Mouse (Mus musculus) retina, adult 2 months (tissue): ENCODE measurements around the gene Mrpl44.

ENCODE experiments used
- DNase-seq: peaks from one replicate; pipeline ENCODE4 v3.0.0-alpha.2; 2012; ENCODE audit warnings: low read depth, low spot score

The Mrpl44 gene

DNA sequence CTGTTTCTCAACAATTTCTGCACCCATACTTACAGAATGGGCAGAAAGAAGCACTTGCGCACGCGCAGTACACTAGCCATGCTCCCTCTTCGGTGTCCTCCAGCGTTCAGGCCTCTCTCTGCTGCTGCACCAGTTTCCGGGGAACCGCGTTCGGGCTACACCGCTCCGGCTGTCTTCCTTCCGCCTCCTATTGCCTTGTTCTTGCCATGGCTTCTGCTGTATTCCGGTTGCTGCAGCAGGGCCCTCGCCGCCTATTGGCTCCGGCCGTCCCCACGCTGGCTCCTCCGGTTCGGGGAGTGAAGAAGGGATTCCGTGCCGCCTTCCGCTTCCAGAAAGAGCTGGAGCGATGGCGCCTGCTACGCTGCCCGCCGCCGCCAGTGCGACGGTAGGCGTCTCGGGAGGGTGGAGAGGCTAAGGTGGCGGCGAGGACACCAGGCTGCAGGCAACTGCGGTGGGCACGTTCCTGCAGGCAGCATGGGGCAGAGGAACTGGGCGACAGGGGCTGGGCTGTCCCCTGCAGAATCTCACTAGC lies at the start of gene Mrpl44, which contains the start of gene Wdfy1:
Gene Mrpl44, plus strand, starts transcription at position 92 of the 532 bp plus-strand sequence.
Gene Wdfy1, minus strand, starts transcription at position 217 of the 532 bp plus-strand sequence.
- DNase-seq = peak; percentile 93

DNA sequence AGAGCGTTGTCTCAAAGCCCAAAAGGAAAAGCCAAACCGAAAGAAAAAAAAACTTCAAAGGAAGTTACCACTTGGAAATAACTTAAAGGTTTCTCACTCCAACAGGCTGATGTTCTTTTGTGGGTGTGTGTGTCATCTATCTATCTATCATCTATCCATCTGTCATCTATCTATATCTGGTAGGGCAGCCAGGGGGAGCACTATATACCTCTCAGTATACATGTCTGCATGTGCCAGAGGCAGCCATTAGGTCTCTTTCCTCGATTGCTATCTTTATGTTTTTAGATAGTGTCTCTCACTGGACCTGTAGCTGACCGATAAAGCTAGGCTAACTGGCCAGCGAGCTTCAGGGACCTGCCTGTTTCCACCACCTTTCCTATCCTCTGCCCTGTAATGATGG lies 41.0 kb upstream of the Mrpl44 start:
- no peak for DNase-seq

DNA sequence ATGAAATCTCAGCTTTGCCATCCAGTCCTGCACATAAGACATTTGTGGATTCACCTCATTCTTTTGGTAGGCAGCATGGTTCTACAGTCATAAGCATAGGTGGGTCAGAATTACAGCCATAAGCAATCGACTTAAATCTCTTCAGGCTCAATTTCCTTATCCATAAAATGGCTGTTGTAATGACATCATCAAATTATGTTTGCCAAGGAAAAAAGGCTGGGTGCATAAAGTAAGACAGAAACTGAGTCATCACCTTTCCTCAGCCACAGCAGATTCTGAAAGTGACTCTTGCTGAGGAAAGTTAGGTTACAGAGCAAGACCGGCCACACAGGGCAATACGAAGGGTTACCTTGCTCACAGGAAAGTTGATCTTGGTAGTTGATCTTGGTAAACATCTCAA lies 39.4 kb upstream of the Mrpl44 start:
- no peak for DNase-seq

DNA sequence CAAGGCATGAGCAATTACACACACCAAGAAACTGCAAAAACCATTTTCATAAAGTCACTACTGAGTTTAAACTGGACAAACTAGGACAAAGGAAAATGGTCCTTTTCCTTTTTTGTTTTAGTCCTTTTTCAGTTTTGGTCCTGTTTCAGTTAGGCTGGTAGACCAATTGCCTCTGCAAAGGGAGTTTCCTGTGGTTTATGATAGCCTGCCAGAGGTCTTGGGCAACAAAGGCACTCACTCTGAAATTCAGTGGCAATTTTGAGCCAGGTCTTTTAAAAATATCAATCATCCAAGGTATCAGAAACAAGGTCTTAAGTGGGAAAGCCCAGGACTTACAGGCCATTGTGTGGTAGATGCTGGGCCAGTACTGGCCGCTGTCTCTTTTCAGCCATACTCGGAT lies 36.1 kb upstream of the Mrpl44 start:
- no peak for DNase-seq

GRCm38 (mm10) chr1:79741002-79741401 lies 34.8 kb upstream of the Mrpl44 start:
- no peak for DNase-seq

GRCm38 (mm10) chr1:79742949-79743348 lies 32.9 kb upstream of the Mrpl44 start:
- no peak for DNase-seq

DNA sequence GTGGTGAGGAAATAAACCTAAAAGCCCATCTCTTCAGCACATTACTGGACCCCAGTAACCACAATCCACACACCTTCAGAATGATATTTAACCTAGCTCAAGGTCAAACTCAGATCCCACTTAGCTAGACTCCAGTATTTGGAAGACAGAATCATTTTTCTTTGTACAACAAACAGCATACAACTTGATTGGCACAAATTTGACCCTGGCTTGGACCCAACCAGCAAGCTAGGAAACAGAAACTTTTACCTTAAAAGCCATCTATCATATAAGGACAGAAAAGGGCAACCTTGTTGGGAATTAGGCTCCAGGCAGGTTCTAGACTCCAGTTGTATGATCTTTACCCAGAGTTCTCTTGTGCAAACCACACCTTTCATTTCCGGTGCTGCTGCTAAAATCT lies 32.4 kb upstream of the Mrpl44 start:
- DNase-seq = no peak

DNA sequence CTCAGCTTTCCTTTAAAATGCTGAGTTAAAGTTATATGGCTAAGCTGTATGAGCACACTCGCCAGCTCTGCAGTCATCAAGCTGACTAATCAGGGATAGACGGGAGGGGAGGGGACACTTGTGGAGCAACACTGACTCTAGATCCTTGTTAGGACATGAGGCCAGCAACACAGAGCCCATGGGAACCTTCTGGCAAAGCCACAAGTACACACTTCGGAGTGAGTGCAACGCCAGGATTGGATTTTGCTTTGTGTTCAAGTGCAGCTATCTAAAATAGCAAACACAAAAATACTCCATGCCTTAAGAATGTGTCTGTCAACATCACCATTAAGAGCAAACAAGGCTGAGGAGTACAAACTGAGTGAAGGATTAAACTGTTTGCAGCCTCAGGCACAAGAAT lies 29.8 kb upstream of the Mrpl44 start:
- DNase-seq = no peak

DNA sequence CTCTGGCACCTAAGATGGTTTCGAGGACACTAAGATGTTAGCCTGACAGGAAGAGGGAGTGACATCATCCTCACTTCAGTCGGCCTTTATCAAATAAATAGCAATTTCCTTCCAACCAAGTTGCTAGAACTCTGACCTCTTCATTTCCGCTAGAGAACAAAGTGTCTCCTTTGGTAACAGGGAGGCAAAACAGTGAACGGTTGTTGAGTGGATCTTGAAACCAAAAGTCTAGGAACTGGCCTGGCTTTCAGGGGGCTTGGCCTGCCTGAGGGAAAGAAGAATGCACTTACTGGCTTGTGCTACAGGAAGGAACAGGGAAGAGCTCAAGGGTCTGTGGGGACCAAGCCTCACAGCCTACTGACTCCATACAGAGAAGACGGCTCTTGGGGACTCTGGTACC lies 24.6 kb upstream of the Mrpl44 start:
- DNase-seq = no peak

DNA sequence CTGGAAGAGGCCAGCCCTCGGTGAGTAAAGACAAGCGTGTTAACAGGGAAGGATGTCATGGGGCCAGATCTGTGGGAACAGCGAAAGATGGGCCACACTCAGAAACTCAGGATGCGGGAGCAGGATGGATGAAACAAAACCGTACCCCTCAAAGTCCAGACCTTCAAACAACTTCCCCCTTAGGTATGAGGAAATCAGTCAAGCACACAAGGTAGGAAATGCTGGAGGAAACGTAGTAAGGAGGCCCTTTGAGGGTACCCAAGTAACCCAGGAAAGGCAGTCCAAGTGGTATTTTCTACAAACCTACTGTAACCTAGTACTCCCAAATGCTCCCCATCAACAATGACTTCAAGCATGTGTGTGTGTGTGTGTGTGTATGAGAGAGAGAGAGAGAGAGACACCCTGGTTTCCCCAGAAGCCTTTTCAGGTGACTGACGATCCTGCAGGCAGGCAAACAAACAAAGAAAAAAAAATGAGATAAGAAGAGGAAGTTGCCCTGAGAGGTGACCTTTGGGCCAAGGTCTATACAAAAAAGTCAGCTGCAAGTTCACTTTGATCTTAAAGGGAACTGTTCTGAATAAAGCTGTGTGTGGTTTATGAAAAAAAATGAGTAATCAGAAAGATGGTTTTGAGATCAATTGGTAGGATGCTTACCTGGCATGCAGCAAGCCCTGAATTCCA lies 23.7 kb upstream of the Mrpl44 start:
- no peak for DNase-seq

GRCm38 (mm10) chr1:79752714-79753340 lies 23.0 kb upstream of the Mrpl44 start:
- no peak for DNase-seq

GRCm38 (mm10) chr1:79753456-79753855 lies 22.4 kb upstream of the Mrpl44 start:
- DNase-seq = no peak

DNA sequence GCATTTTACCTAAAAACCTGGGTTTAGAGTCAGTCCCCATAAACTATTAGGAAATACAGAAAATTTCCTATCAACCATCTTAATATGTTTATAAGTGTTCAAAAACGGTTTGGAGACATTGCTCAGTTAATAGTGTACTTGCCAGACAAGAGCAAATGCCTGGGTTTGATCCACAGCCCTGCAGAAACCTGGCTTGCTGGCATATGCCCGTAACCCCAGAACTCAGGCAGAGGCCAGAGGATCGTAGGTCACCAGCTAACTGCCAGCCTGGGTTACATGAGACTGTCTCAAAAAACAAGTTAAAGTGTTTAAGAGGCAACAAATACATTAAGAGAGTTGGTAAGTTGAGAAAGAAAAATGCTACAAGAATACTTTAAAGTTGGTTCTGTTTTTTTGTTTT lies 20.9 kb upstream of the Mrpl44 start:
- no peak for DNase-seq

DNA sequence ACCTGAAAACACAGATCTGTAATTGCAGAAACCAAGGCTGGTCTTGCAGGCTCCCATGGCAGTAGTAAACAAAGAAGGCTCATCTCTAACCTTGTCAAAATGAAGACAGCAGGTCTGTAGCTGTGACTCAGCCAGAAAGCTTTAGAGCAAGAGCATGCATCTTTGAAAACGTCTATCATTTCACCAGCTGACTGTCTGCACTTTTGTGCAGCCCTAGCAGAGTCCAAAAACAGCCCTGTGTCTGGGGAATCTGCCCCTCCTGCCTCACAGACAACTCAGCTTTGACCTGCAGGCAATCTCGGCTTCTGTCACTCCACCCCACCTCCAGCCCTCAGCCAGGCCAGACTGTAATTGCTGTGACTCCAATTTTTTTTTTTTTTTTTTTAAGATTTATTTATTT lies 20.4 kb upstream of the Mrpl44 start:
- no peak for DNase-seq

- DNase-seq = no peak
Observed at GRCm38 (mm10) chr1:79756417-79756816, 19.4 kb upstream of the Mrpl44 start.

- DNase-seq = no peak
Observed at GRCm38 (mm10) chr1:79757161-79757560, 18.7 kb upstream of the Mrpl44 start.

DNA sequence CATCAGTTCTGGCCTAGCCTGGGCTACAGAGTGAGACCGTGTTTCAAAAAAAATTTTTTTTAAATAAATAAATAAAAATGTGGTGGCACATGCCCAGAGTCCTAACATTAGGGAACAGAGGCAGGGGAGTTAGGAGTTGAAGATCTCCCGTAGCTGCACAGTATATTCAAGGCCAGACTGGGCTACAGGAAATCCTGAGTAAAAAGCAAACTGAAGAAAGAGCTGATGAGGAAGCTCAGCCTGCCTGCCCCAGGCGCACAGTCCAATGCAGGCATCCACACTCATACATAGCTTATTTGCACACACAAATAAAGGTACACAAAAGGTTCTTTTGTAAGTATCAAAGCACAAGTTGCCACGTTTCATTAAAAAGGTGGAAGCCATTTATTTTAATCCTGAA lies 18.2 kb upstream of the Mrpl44 start:
- no peak for DNase-seq

GRCm38 (mm10) chr1:79759006-79759405 lies 16.8 kb upstream of the Mrpl44 start:
- DNase-seq = no peak

GRCm38 (mm10) chr1:79759436-79759972 lies 16.3 kb upstream of the Mrpl44 start:
- no peak for DNase-seq

DNA sequence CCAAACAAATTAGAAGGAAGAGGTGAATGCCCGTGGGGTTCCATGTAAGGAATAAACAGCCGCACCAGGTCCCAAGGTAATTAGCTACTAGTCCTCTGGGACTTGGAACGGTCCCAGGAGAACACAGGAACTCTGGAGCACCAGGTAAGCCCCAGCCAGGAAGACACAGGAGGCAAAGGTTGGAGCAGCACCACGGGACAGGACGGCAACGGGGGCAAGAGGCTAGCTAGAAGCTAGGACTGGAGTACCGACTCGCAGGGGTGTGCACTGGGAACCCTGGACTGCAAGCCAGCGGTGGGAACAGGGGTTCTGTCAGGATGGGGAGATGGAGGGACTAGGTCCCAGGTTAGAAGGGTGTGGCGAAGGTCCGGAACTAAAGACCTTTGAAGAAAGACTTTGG lies 15.2 kb upstream of the Mrpl44 start:
- DNase-seq = no peak

DNA sequence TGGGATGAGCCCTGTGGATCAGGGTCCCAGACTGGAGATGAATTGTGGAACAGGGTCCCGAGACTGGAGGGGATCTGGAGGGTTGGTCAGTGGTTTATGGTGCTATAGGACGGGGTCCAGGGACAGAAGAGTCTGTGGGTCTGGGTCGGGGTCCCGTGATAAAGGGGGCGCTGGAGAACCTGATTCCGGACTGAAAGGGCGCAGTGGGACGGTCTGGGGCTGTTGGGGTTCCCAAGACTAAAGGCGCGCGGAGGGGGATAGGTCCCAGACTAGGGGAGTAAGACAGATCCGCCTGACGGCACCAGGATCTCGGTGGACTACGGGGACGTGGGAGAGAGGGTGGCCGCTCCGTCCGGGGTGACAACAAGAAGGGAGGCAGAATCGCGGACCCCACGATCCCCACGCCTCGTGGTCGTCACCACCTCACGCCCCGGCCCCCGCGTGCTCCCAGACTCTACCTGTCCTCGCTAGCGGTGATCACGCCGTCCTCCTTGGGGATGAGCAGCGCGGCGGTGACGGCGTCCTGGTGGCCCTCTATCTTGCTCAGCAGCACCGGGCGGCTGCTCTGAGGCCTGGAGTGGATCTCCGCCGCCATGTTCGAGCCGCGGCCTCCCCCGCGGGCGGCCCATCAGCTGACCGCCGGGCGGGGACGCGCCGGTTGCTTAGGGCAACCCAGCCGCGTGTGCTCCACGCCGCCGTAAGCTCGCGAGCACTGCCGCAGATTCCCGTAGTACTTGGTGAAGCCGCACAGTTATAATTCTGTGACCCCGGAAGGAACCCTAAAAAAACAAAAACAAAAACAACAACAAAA lies 14.5 kb upstream of the Mrpl44 start:
- peak; percentile 67 for DNase-seq

DNA sequence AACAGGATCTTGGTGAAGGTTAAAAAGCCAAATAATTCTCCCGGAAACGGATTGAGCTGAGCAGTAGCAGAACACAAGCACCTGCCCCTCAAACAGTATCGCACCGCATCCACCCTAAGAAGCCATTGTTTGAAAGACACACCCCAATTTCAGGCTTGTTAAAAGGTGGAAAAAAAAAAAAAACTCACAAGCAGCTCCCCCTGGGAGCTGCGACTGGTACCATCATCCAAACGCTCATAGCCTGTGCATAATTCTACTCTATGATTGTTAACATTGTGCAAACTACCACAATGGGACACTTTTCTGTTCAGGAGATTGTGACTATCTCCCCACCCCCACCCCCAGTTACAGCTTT lies 13.9 kb upstream of the Mrpl44 start:
- no peak for DNase-seq
